Mouse (Mus musculus) MEL (cell line): ENCODE results near the gene Tmem212. TPM values are rescaled to one million over a fixed set of nuclear protein-coding genes. Genes with fewer than 3 reads are reported as not detected.

Experiments
- DNase-seq: peaks from one replicate; pipeline ENCODE4 v3.0.0; 2011; ENCODE audit warnings: low read depth, low spot score
- H3K27ac ChIP-seq: 2 replicates; pipeline ENCODE4 v1.5.1; 2012; ENCODE audit warnings: low read depth, mild to moderate bottlenecking, control low read depth, low read length, moderate library complexity; ENCODE audit not compliant: control insufficient read depth
- H3K27me3 ChIP-seq, 2 experiments: fragments of 150-350 bp in 1 of 2; sonication (generic) in 1 of 2; 2 replicates each; pipeline ENCODE4 v1.6.1; 2012; ENCODE audit warnings: low read length in 2 of 2, mild to moderate bottlenecking in 2 of 2, improper control_type of control experiment in 1 of 2, moderate library complexity in 1 of 2; ENCODE audit not compliant: insufficient read depth in 2 of 2, control insufficient read depth in 1 of 2
- H3K36me3 ChIP-seq, 2 experiments: 2 replicates each; pipeline ENCODE4 v1.6.1; 2012 to 2014; ENCODE audit warnings: low read length in 2 of 2, improper control_type of control experiment in 1 of 2, inconsistent platforms in 1 of 2, mild to moderate bottlenecking in 1 of 2; ENCODE audit not compliant: insufficient read depth in 2 of 2, control insufficient read depth in 1 of 2
- H3K4me1 ChIP-seq, 2 experiments: fragments of 150-350 bp in 1 of 2; sonication (generic) in 1 of 2; 2 replicates each; pipeline ENCODE4 v1.6.1; 2012; ENCODE audit warnings: low read length in 2 of 2, improper control_type of control experiment in 1 of 2, mild to moderate bottlenecking in 1 of 2; ENCODE audit not compliant: insufficient read depth in 2 of 2, control insufficient read depth in 1 of 2
- H3K4me3 ChIP-seq, 2 experiments: fragments of 150-350 bp in 1 of 2; sonication (generic) in 1 of 2; 2 replicates each; pipeline ENCODE4 v1.5.1; 2012; ENCODE audit warnings: low read depth in 2 of 2, low read length in 2 of 2, mild to moderate bottlenecking in 2 of 2, moderate library complexity in 2 of 2, control low read depth in 1 of 2, improper control_type of control experiment in 1 of 2; ENCODE audit not compliant: control insufficient read depth in 1 of 2, insufficient read depth in 1 of 2
- H3K79me2 ChIP-seq: 2 replicates; pipeline ENCODE4 v1.6.1; 2012; ENCODE audit warnings: mild to moderate bottlenecking, low read length, moderate library complexity; ENCODE audit not compliant: control insufficient read depth, poor library complexity, insufficient read depth
- H3K9ac ChIP-seq: 2 replicates; pipeline ENCODE4 v1.6.1; 2012; ENCODE audit warnings: low read depth, mild to moderate bottlenecking, control low read depth, low read length, moderate library complexity; ENCODE audit not compliant: control insufficient read depth, poor library complexity, severe bottlenecking
- H3K9me3 ChIP-seq: fragments of 150-350 bp; sonication (generic); replicated peaks from 2 replicates; pipeline ENCODE4 v1.6.1; 2012; ENCODE audit warnings: mild to moderate bottlenecking, low read length, improper control_type of control experiment, moderate library complexity; ENCODE audit not compliant: insufficient read depth
- CTCF ChIP-seq, 3 experiments: IDR thresholded peaks in 2 of 3; conservative IDR thresholded peaks in 1 of 3; 2 replicates each; pipeline ENCODE4 v1.5.1; 2011 to 2012; ENCODE audit warnings: low read length in 3 of 3, low read depth in 2 of 3, mild to moderate bottlenecking in 2 of 3, improper control_type of control experiment in 1 of 3, inconsistent platforms in 1 of 3, mixed read lengths in 1 of 3, moderate library complexity in 1 of 3; ENCODE audit not compliant: control insufficient read depth in 1 of 3, insufficient read depth in 1 of 3, poor library complexity in 1 of 3, severe bottlenecking in 1 of 3
- EP300 ChIP-seq, 2 experiments: IDR thresholded peaks; 2 replicates each; pipeline ENCODE4 v1.6.1; 2011; ENCODE audit warnings: improper control_type of control experiment in 2 of 2, low read length in 2 of 2, low read depth in 1 of 2, mild to moderate bottlenecking in 1 of 2
- ETS1 ChIP-seq: IDR thresholded peaks from 2 replicates; pipeline ENCODE4 v1.6.1; 2012; ENCODE audit warnings: low read depth, mild to moderate bottlenecking, inconsistent platforms, low read length, improper control_type of control experiment, moderate library complexity
- GABPA ChIP-seq: IDR thresholded peaks from 2 replicates; pipeline ENCODE4 v1.6.1; 2012; ENCODE audit warnings: low read depth, mild to moderate bottlenecking, inconsistent platforms, low read length, improper control_type of control experiment, moderate library complexity
- GATA1 ChIP-seq: IDR thresholded peaks from 2 replicates; pipeline ENCODE4 v1.6.1; 2011; ENCODE audit warnings: low read depth, low read length, improper control_type of control experiment
- JUND ChIP-seq: IDR thresholded peaks from 2 replicates; pipeline ENCODE4 v1.6.1; 2011; ENCODE audit warnings: low read depth, mild to moderate bottlenecking, improper control_type of control experiment, low read length
- MAFK ChIP-seq: IDR thresholded peaks from 2 replicates; pipeline ENCODE4 v1.6.1; 2011; ENCODE audit warnings: low read depth, mild to moderate bottlenecking, low read length, improper control_type of control experiment, borderline replicate concordance
- MYB ChIP-seq: IDR thresholded peaks from 2 replicates; pipeline ENCODE4 v1.6.1; 2011; ENCODE audit warnings: mild to moderate bottlenecking, low read depth, low read length, improper control_type of control experiment
- NRF1 ChIP-seq: IDR thresholded peaks from 2 replicates; pipeline ENCODE4 v1.6.1; 2014; ENCODE audit warnings: low read depth, mild to moderate bottlenecking, inconsistent platforms, low read length, improper control_type of control experiment, moderate library complexity; ENCODE audit not compliant: poor library complexity, insufficient read depth, severe bottlenecking
- POLR2A ChIP-seq, 2 experiments: IDR thresholded peaks; 2 replicates each; pipeline ENCODE4 v1.6.1; 2011 to 2012; ENCODE audit warnings: low read length in 2 of 2, mild to moderate bottlenecking in 2 of 2, control low read depth in 1 of 2, improper control_type of control experiment in 1 of 2, low read depth in 1 of 2, moderate library complexity in 1 of 2; ENCODE audit not compliant: control insufficient read depth in 1 of 2, insufficient read depth in 1 of 2, poor library complexity in 1 of 2
- POLR2AphosphoS2 ChIP-seq: IDR thresholded peaks from 2 replicates; pipeline ENCODE4 v1.6.1; 2011; ENCODE audit warnings: low read length, improper control_type of control experiment
- TAL1 ChIP-seq: IDR thresholded peaks from 2 replicates; pipeline ENCODE4 v1.6.1; 2012; ENCODE audit warnings: mild to moderate bottlenecking, inconsistent platforms, low read length, moderate library complexity, mixed read lengths
- ZMIZ1 ChIP-seq: IDR thresholded peaks from 2 replicates; pipeline ENCODE4 v1.6.1; 2012; ENCODE audit warnings: low read depth, mild to moderate bottlenecking, inconsistent platforms, low read length, improper control_type of control experiment, moderate library complexity
- polyA plus RNA-seq, 2 experiments: library from polyadenylated mRNA; stranded (reverse) in 1 of 2; unstranded in 1 of 2; fragments of >175 nt in 1 of 2; fragments of >200 nt in 1 of 2; gene quantifications; 2 replicates each; pipeline versions ENCODE4 v1.2.1 to v1.2.4; 2012; ENCODE audit warnings: low replicate concordance in 2 of 2, low read depth in 1 of 2; ENCODE audit not compliant: insufficient read length in 2 of 2, insufficient read depth in 1 of 2, missing spikeins in 1 of 2
- total RNA-seq: library from RNA; depleted of rRNA; stranded (reverse); fragments of 300-350 nt; gene quantifications from 2 replicates; pipeline ENCODE4 v1.2.3, GENCODE M21; 2012

Tmem212 gene
- total and polyA plus RNA-seq, 3 experiments = not detected

- DNase-seq = no peak
- Histone ChIP-seq H3K9me3 (no peaks in the 10 kb centered on the region), H3K79me2 (no peaks in the 10 kb centered on the region), H3K27me3 (no peaks in the 10 kb centered on the region)
- TF ChIP-seq ZMIZ1 (no peak), GABPA (no peak), TAL1 (no peak), JUND (no peak), NRF1 (no peak), ETS1 (no peak), MAFK (no peak)
- TF ChIP-seq, all 39 proteins: peak for 0
- H3K9ac ChIP-seq = no peak overlapping the region
- H3K4me1 ChIP-seq = no peaks in the 10 kb centered on the region
- H3K4me3 ChIP-seq = no peak overlapping the region
- H3K36me3 ChIP-seq = no peaks in the 10 kb centered on the region
- H3K27ac ChIP-seq = no peak overlapping the region
These were observed 24.3 kb downstream of the Tmem212 start for GRCm38 (mm10) chr3:27871891-27872290.

DNA sequence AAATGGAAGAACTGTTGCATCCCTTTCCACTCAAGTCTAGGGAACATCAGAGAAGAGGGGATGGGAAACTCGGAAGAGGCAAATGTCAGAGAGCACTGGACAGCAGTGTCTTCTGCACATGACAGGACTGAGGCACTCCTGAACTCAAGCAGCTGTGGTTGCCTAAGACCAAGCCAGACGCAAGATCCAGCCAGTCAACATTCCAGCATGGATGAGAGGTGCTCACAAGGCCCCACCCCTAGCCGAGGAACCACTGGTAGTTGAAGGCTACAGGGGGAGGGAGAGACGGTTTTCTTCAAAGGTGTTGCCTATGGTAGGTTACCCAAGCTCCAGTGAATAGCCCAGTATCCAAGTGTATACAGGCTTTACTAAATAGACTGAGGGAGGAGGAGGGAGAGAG is 24.8 kb downstream of the Tmem212 start:
- Histone ChIP-seq H3K9ac (no peak overlapping the region), H3K36me3 (no peaks in the 10 kb centered on the region), H3K27me3 (no peaks in the 10 kb centered on the region), H3K9me3 (no peaks in the 10 kb centered on the region), H3K79me2 (no peaks in the 10 kb centered on the region)
- TF ChIP-seq GABPA (no peak), POLR2A (IDR thresholded peaks at IDR 0.05; ENCODE audit: control insufficient read depth in 1 of 2, insufficient read depth in 1 of 2, low read depth in 1 of 2, low read length in 2 of 2, poor library complexity in 1 of 2) (no peak)
- TF ChIP-seq, all 39 proteins: peak for 0
- H3K27ac ChIP-seq = no peak overlapping the region
- H3K4me3 ChIP-seq = no peak overlapping the region
- no peaks in the 10 kb centered on the region for H3K4me1 ChIP-seq
- DNase-seq = no peak

- no peaks in the 10 kb centered on the region for H3K36me3 ChIP-seq
- TF ChIP-seq MYB (no peak), NRF1 (no peak), POLR2AphosphoS2 (no peak), CTCF (IDR thresholded peaks at IDR 0.05 in 2 of 3, conservative IDR thresholded peaks at IDR 0.05 in 1 of 3; ENCODE audit: control insufficient read depth in 1 of 3, insufficient read depth in 1 of 3, low read depth in 2 of 3, low read length in 3 of 3, poor library complexity in 1 of 3, severe bottlenecking in 1 of 3) (no peak), EP300 (IDR thresholded peaks at IDR 0.05; ENCODE audit: low read depth in 1 of 2, low read length in 2 of 2) (no peak), GATA1 (no peak)
- no peaks in the 10 kb centered on the region for H3K9me3 ChIP-seq
- no peak for DNase-seq
- no peaks in the 10 kb centered on the region for H3K4me1 ChIP-seq
- H3K27me3 ChIP-seq = no peaks in the 10 kb centered on the region
- no peak overlapping the region for H3K27ac ChIP-seq
- no peak overlapping the region for H3K4me3 ChIP-seq
- H3K9ac ChIP-seq = no peak overlapping the region
- H3K79me2 ChIP-seq = no peaks in the 10 kb centered on the region
These were observed 27.5 kb downstream of the Tmem212 start for GRCm38 (mm10) chr3:27868681-27869080.
